Mouse (Mus musculus) gastrocnemius, adult 18-20 months (tissue): ENCODE measurements around the gene Mgat4c. TPM values are rescaled to one million over a fixed set of nuclear protein-coding genes. Genes with fewer than 3 reads are reported as not detected.

ENCODE experiments used
- DNase-seq: peaks from one replicate; pipeline ENCODE4 v3.0.0; 2021; ENCODE audit warnings: low spot score
- long read RNA-seq, 2 experiments: library from polyadenylated mRNA; stranded (forward); transcript quantifications; one replicate each; pipeline ENCODE4 v2.0.0; 2021
- total RNA-seq, 2 experiments: library from RNA; stranded (reverse); gene quantifications; 2 replicates each; pipeline ENCODE4 v1.2.3; 2021

Gene Mgat4c
- total RNA-seq: not detected
- long read RNA-seq, experiment 1: 0 reads
- long read RNA-seq, experiment 2: 0 reads

- DNase-seq: no peak
Observed at GRCm38 (mm10) chr10:101681437-101681912, at the start of gene Mgat4c. Gene Mgat4c (plus strand): TSS chr10:101681487.

- DNase-seq: no peak
Observed at GRCm38 (mm10) chr10:101635266-101635665, 46.0 kb upstream of the Mgat4c start.

- DNase-seq: no peak
Observed at GRCm38 (mm10) chr10:101641048-101641447, 40.2 kb upstream of the Mgat4c start.

- DNase-seq: no peak
Observed at GRCm38 (mm10) chr10:101681914-101682313, 627 bp downstream of the Mgat4c start.

- DNase-seq: no peak
Observed at GRCm38 (mm10) chr10:101761828-101762227, 80.5 kb downstream of the Mgat4c start.

- DNase-seq: no peak
Observed at GRCm38 (mm10) chr10:101770688-101771087, 89.4 kb downstream of the Mgat4c start.

GRCm38 (mm10) chr10:101771157-101771556 is 89.9 kb downstream of the Mgat4c start:
- DNase-seq: no peak

GRCm38 (mm10) chr10:101783161-101783744 is 102.0 kb downstream of the Mgat4c start:
- DNase-seq: no peak

GRCm38 (mm10) chr10:101795507-101795906 is 114.2 kb downstream of the Mgat4c start:
- no peak for DNase-seq

- no peak for DNase-seq
Observed at GRCm38 (mm10) chr10:101798831-101799474, 117.7 kb downstream of the Mgat4c start.

GRCm38 (mm10) chr10:101808768-101809167 is 127.5 kb downstream of the Mgat4c start:
- no peak for DNase-seq

GRCm38 (mm10) chr10:101816902-101817301 is 135.6 kb downstream of the Mgat4c start:
- DNase-seq: no peak

- DNase-seq: no peak
Observed at GRCm38 (mm10) chr10:101827944-101828343, 146.7 kb downstream of the Mgat4c start.

GRCm38 (mm10) chr10:101856115-101856514 is 174.8 kb downstream of the Mgat4c start:
- no peak for DNase-seq

- no peak for DNase-seq
Observed at GRCm38 (mm10) chr10:101889866-101890265, 208.6 kb downstream of the Mgat4c start.

GRCm38 (mm10) chr10:101917328-101917814 is 236.1 kb downstream of the Mgat4c start:
- no peak for DNase-seq

GRCm38 (mm10) chr10:101997612-101998011 is 316.3 kb downstream of the Mgat4c start:
- no peak for DNase-seq

GRCm38 (mm10) chr10:102042513-102042912 is 361.2 kb downstream of the Mgat4c start:
- DNase-seq: no peak

- no peak for DNase-seq
Observed at GRCm38 (mm10) chr10:102056218-102056617, 374.9 kb downstream of the Mgat4c start.

GRCm38 (mm10) chr10:102056975-102057565 is 375.8 kb downstream of the Mgat4c start:
- no peak for DNase-seq

- DNase-seq: no peak
Observed at GRCm38 (mm10) chr10:102074541-102075398, 393.5 kb downstream of the Mgat4c start.

GRCm38 (mm10) chr10:102123153-102123552 is 441.9 kb downstream of the Mgat4c start:
- DNase-seq: no peak
